Mouse (Mus musculus): ENCODE data around the gene Fam173b. TPM values are rescaled to one million over a fixed set of nuclear protein-coding genes. Genes with fewer than 3 reads are reported as not detected.

The Fam173b gene
- total and polyA plus RNA-seq, 3 experiments = 24.5 to 33.8 (median 32.1) TPM

GRCm38 (mm10) chr15:31567431-31567830 is 34.2 kb upstream of the Fam173b start:
- dilution Hi-C loops (cut with MboI; ENCODE audit: extremely low pct_ligation_motif_present, extremely low pct_unique_long_range_greater_than_20kb, low sequenced_read_pairs) (no loop called here), in situ Hi-C loops (cut with MboI; ENCODE audit: low pct_ligation_motif_present, low pct_unique_long_range_greater_than_20kb, low sequenced_read_pairs) (no loop called here)
- no peak overlapping the region for H3K4me3 ChIP-seq (replicated peaks in 1 of 3; ENCODE audit: low read depth in 2 of 3, low read length in 2 of 3, poor library complexity in 1 of 3)
- peaks cover 0 to 10% of the 10 kb centered on the region in 2 experiments; a peak in 1 of 4 replicates for H3K4me1 ChIP-seq (ENCODE audit: control insufficient read depth in 1 of 2, insufficient read depth in 2 of 2)
- no peaks in the 10 kb centered on the region for H3K79me2 ChIP-seq (replicated peaks; ENCODE audit: control insufficient read depth, extremely low read depth, insufficient read depth, poor library complexity, severe bottlenecking)
- H3K4me2 ChIP-seq (ENCODE audit: insufficient read depth, low read depth, poor library complexity, severe bottlenecking) = no peak overlapping the region
- H3K9ac ChIP-seq (ENCODE audit: insufficient read depth, low read depth) = no peak overlapping the region
- TF ChIP-seq HCFC1 (IDR thresholded peaks at IDR 0.05; ENCODE audit: low read depth, low read length) (no peak), USF1 (IDR thresholded peaks at IDR 0.05; ENCODE audit: low read depth, low read length) (no peak), JUND (conservative IDR thresholded peaks at IDR 0.05; ENCODE audit: low read depth, low read length) (no peak), SIN3A (IDR thresholded peaks at IDR 0.05; ENCODE audit: low read length) (no peak), MEF2A (IDR thresholded peaks at IDR 0.05; ENCODE audit: borderline replicate concordance, low read depth, low read length) (no peak), NELFE (IDR thresholded peaks at IDR 0.05; ENCODE audit: low read depth, low read length) (no peak), ZC3H11A (IDR thresholded peaks at IDR 0.05; ENCODE audit: low read depth, low read length) (no peak), CHD2 (IDR thresholded peaks at IDR 0.05; ENCODE audit: low read length) (no peak), ZMIZ1 (IDR thresholded peaks at IDR 0.05; ENCODE audit: low read depth, low read length) (no peak)
- no peaks in the 10 kb centered on the region for H3K9me3 ChIP-seq (replicated peaks; ENCODE audit: low read length)
- H3K27me3 ChIP-seq (replicated peaks) = no peaks in the 10 kb centered on the region
- H3K36me3 ChIP-seq (replicated peaks in 1 of 2; ENCODE audit: control insufficient read depth in 1 of 2, insufficient read depth in 1 of 2, low read length in 1 of 2) = no peaks in the 10 kb centered on the region
- H3K27ac ChIP-seq (ENCODE audit: insufficient read depth, low read depth) = no peak overlapping the region
- DNase-seq (ENCODE audit: extremely low read depth) = no peak

GRCm38 (mm10) chr15:31568581-31568996 is 33.1 kb upstream of the Fam173b start:
- H3K4me1 ChIP-seq (ENCODE audit: control insufficient read depth in 1 of 2, insufficient read depth in 2 of 2) = peaks cover 0 to 20% of the 10 kb centered on the region in 2 experiments; a peak in 2 of 4 replicates

GRCm38 (mm10) chr15:31569325-31570022 is 32.2 kb upstream of the Fam173b start:
- peaks cover 0 to 22% of the 10 kb centered on the region in 2 experiments; a peak in 2 of 4 replicates for H3K4me1 ChIP-seq (ENCODE audit: control insufficient read depth in 1 of 2, insufficient read depth in 2 of 2)
- no peaks in the 10 kb centered on the region for H3K27me3 ChIP-seq (replicated peaks)
- in situ Hi-C loops (cut with MboI; ENCODE audit: low pct_ligation_motif_present, low pct_unique_long_range_greater_than_20kb, low sequenced_read_pairs) = no loop called here
- TF ChIP-seq MAX (IDR thresholded peaks at IDR 0.05; ENCODE audit: low read length) (no peak), POLR2AphosphoS2 (IDR thresholded peaks at IDR 0.05; ENCODE audit: low read depth, low read length) (no peak), JUND (conservative IDR thresholded peaks at IDR 0.05; ENCODE audit: low read depth, low read length) (no peak), SMC3 (IDR thresholded peaks at IDR 0.05; ENCODE audit: low read depth, low read length) (no peak), NELFE (IDR thresholded peaks at IDR 0.05; ENCODE audit: low read depth, low read length) (no peak), NRF1 (IDR thresholded peaks at IDR 0.05; ENCODE audit: low read depth, low read length) (no peak), E2F4 (IDR thresholded peaks at IDR 0.05; ENCODE audit: insufficient replicate concordance, low read depth, low read length) (no peak), HCFC1 (IDR thresholded peaks at IDR 0.05; ENCODE audit: low read depth, low read length) (no peak), KAT2A (IDR thresholded peaks at IDR 0.05; ENCODE audit: insufficient replicate concordance, low read length) (no peak), RCOR1 (conservative IDR thresholded peaks at IDR 0.05; ENCODE audit: low read depth, low read length) (no peak)
- H3K36me3 ChIP-seq (replicated peaks in 1 of 2; ENCODE audit: control insufficient read depth in 1 of 2, insufficient read depth in 1 of 2, low read length in 1 of 2) = no peaks in the 10 kb centered on the region
- no peak overlapping the region for H3K4me2 ChIP-seq (ENCODE audit: insufficient read depth, low read depth, poor library complexity, severe bottlenecking)
- no peak overlapping the region for H3K4me3 ChIP-seq (replicated peaks in 1 of 3; ENCODE audit: low read depth in 2 of 3, low read length in 2 of 3, poor library complexity in 1 of 3)
- no peaks in the 10 kb centered on the region for H3K79me2 ChIP-seq (replicated peaks; ENCODE audit: control insufficient read depth, extremely low read depth, insufficient read depth, poor library complexity, severe bottlenecking)
- H3K9me3 ChIP-seq (replicated peaks; ENCODE audit: low read length) = no peaks in the 10 kb centered on the region
- no peak for DNase-seq (ENCODE audit: extremely low read depth)
- dilution Hi-C loops (cut with MboI; ENCODE audit: extremely low pct_ligation_motif_present, extremely low pct_unique_long_range_greater_than_20kb, low sequenced_read_pairs) = no loop called here
- H3K9ac ChIP-seq (ENCODE audit: insufficient read depth, low read depth) = no peak overlapping the region
- H3K27ac ChIP-seq (ENCODE audit: insufficient read depth, low read depth) = no peak overlapping the region

More at GRCm38 (mm10) chr15:31568581-31568996, 33.1 kb upstream of the Fam173b start:
- no peak for TF ChIP-seq USF1 (IDR thresholded peaks at IDR 0.05; ENCODE audit: low read depth, low read length)
- TF ChIP-seq CTCF (conservative IDR thresholded peaks at IDR 0.05 in 1 of 2, IDR thresholded peaks at IDR 0.05 in 1 of 2; ENCODE audit: low read depth in 2 of 2, low read length in 2 of 2) = no peak
- no peak for TF ChIP-seq HCFC1 (IDR thresholded peaks at IDR 0.05; ENCODE audit: low read depth, low read length)
- no peak for TF ChIP-seq MYC (IDR thresholded peaks at IDR 0.05; ENCODE audit: low read depth, low read length)
- TF ChIP-seq JUN (IDR thresholded peaks at IDR 0.05; ENCODE audit: insufficient read depth, low read depth, low read length) = no peak
- TF ChIP-seq MAZ (IDR thresholded peaks at IDR 0.05; ENCODE audit: low read depth, low read length) = no peak
- no peaks in the 10 kb centered on the region for H3K27me3 ChIP-seq (replicated peaks)
- no peaks in the 10 kb centered on the region for H3K36me3 ChIP-seq (replicated peaks in 1 of 2; ENCODE audit: control insufficient read depth in 1 of 2, insufficient read depth in 1 of 2, low read length in 1 of 2)
- H3K9ac ChIP-seq (ENCODE audit: insufficient read depth, low read depth) = no peak overlapping the region
- dilution Hi-C loops (cut with MboI; ENCODE audit: extremely low pct_ligation_motif_present, extremely low pct_unique_long_range_greater_than_20kb, low sequenced_read_pairs) (no loop called here), in situ Hi-C loops (cut with MboI; ENCODE audit: low pct_ligation_motif_present, low pct_unique_long_range_greater_than_20kb, low sequenced_read_pairs) (no loop called here)
- no peaks in the 10 kb centered on the region for H3K79me2 ChIP-seq (replicated peaks; ENCODE audit: control insufficient read depth, extremely low read depth, insufficient read depth, poor library complexity, severe bottlenecking)
- no peak overlapping the region for H3K4me3 ChIP-seq (replicated peaks in 1 of 3; ENCODE audit: low read depth in 2 of 3, low read length in 2 of 3, poor library complexity in 1 of 3)
- DNase-seq (ENCODE audit: extremely low read depth) = no peak
- H3K9me3 ChIP-seq (replicated peaks; ENCODE audit: low read length) = no peaks in the 10 kb centered on the region
- H3K27ac ChIP-seq (ENCODE audit: insufficient read depth, low read depth) = no peak overlapping the region
- H3K4me2 ChIP-seq (ENCODE audit: insufficient read depth, low read depth, poor library complexity, severe bottlenecking) = no peak overlapping the region

Measured in CH12.LX (cell line).